Mouse (Mus musculus) G1E (cell line): ENCODE measurements around the gene Phactr3.

Experiments
- CTCF ChIP-seq: IDR thresholded peaks from 2 replicates; pipeline ENCODE4 v1.5.1; 2012; ENCODE audit warnings: low read depth, low read length, inconsistent platforms, mixed read lengths
- GATA1 ChIP-seq: IDR thresholded peaks from 2 replicates; pipeline ENCODE4 v1.6.1; 2012; ENCODE audit warnings: borderline replicate concordance, low read length, inconsistent platforms, mixed read lengths
- TAL1 ChIP-seq: conservative IDR thresholded peaks from 2 replicates; pipeline ENCODE4 v1.6.1; 2012; ENCODE audit warnings: low read depth, low read length, inconsistent platforms, mixed read lengths

- no peak for TF ChIP-seq GATA1
- TF ChIP-seq CTCF = no peak
- TF ChIP-seq TAL1 = no peak
Observed at GRCm38 (mm10) chr2:178237056-178237455, 118.3 kb downstream of the Phactr3 start.
